Mouse (Mus musculus): ENCODE measurements at regions not wholly inside any gene's neighbourhood (a gene's known extent, or its start where the extent isn't known, plus 50 kb on each side); places are given as distances from the start of the nearest gene placed in this dataset.

DNA sequence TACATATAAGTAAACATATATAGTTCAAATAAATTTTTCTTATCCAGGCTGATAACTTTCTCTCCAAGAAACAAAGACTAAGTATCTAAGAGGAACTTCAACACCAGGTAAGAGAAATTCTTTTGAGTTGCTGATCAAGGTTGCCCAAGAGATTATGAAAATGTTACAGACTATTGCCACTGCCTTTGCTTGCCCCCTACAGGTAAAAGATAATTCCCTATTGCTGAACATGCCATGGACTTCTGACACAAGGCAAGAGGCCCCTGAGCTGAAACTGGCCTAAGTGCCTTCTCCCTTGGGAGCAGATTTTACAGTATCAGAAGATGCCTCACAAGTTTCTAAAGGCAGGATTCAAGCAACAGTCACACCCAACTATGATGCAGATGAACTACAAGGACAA is 2914.2 kb upstream of the Gm6569 start:
- no peak for DNase-seq

DNA sequence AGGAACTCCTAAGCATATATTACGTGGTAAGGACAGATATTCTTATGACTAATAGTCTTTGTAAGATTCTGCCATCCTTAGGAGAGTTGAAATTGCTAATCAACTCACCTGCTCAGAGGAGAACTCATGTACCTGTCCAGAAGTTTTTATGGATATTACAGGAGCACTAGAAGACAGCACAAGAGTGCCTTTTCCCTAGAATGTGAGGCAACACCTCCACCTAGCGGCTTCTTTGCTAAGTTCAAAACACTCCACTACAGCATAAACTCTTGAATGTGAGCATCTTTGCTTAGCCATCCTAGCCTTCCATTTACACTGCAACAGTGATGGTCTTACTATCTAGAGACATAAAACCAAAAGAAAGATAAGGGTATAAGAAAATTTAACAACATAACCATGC is 2913.5 kb upstream of the Gm6569 start:
- DNase-seq: peak; percentile 24

Measured in kidney, postnatal 14 days (tissue).